Mouse (Mus musculus): Measurements from ENCODE around the gene Cdc34. TPM values are rescaled to one million over a fixed set of nuclear protein-coding genes. Genes with fewer than 3 reads are reported as not detected.

Cdc34 gene
- 509 and 614 TPM in 2 replicates for polyA plus RNA-seq (2012; ENCODE audit: low replicate concordance)

GRCm38 (mm10) chr10:79681591-79682245 lies at the start of gene Cdc34:
Gene Cdc34 (plus strand): TSS chr10:79682195.

GRCm38 (mm10) chr10:79637128-79638110 lies 44.6 kb upstream of the Cdc34 start, which contains the start of gene Shc2:
Gene Shc2 (minus strand): TSS chr10:79637918.

DNA sequence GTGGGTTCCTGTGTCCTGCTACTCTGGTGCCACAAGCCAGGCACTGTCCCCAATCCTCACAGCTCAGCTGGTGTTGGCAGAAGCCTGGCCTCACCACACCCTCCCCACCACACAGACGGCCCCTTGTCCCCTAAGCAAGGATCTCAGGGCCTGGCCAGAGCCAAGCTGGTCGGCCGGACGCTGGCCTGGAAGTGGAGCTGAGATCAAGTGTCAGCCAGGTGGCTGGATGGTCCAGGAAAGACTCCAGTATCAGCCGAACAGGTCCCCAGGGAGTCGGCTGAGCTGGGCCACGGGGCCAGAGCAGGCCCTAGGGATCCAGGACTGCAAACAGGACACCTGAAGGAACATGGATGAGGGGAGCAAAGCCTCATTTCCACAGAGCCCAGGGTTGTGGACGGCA lies 36.3 kb upstream of the Cdc34 start, which contains the start of gene Odf3l2:
Odf3l2 (minus strand) TSS at position 28 of the 400 bp plus-strand sequence.

DNA sequence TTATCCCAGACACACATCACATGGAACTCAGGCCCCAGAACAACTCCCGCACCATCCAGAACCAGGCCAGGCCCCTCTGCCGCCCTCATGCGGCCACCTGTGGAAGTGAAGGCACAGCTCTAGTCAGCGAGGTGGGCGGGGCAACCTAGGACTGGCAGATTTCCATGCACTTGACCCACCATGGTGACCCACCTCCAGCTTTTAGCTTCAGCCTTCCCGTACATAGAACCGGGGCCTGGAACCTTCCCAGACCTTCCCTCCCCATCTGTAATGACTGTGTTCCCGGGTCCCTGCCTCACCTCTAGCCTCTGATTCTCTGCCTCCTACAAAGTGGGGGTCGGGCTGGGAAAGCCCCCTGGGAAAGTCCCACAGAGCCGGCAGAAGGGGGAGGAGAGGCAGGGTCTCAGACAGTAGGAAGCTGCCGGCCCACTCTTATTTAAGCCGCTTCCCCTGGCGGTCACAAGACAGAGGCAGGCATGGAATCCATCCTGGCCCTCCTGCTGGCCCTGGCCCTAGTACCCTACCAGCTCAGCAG lies 17.8 kb upstream of the Cdc34 start, which contains the start of gene Madcam1:
Madcam1 (plus strand) TSS at position 429 of the 535 bp plus-strand sequence.

GRCm38 (mm10) chr10:79668771-79669575 lies 13.0 kb upstream of the Cdc34 start, which contains the start of gene Tpgs1:
Gene Tpgs1 (plus strand): TSS chr10:79669369.

DNA sequence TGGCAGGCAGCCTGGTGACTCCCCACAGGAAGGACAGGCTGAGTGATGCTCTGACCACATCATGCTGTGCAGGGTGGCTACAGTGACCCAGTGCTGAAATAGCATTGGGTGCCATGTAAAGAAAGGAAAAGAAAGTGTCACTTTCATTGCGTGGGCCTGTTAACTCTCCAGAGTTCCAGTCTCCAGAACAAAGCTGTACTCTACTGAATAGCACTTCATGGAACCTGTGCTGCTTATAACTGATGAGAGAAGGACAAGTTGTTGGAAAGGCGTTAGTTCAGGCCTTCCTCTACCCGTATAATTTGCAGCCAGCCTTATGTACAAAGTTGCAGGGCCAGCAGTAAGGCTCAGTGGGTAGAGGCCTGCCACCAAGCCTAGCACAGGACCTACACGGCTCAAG lies 6.7 kb downstream of the Cdc34 start, which contains the start of gene Gzmm:
Gzmm (plus strand) TSS at position 301 of the 400 bp plus-strand sequence.

DNA sequence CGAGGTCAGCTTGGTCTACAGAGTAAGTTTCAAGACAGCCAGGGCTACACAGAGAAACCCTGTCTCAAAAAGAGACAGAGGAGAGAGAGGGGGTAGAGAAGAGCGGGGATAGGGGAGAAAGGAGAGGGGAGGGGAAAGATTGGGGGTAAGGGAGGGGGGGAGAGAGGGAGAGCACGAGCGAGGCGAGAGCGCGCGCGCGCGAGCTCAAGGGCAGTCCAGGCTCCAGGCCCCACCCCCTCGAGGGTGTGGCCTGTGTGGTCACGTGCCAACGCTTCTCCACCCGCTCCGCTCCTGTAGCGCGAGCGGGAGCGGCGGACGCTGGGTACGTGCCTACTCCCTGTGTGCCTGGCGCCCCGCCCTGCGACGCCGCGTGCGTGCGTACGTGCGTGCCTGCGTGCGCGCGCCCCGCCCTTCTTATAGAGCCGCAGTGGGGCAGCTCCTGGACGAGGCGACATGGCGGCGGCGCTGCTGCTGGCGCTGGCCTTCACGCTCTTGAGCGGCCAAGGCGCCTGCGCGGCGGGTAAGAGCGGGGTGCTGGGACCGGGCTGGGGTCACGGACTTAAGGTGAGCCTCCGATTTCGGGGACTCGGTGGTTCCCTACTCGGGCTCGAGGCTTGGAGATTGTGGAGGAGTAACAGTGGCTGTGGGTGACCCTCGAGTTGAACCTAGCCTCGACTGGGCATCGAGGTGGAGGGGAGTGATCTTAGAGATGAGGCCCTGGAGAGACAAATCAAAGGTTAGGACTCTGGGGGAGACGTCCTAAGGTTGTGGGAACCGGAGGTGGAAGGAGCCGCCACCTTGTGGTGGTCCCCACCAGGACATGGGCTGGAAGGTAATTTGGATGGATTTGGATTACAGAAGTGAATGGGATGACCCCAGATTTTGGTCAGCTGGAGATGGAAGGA lies 22.3 kb downstream of the Cdc34 start, which contains the start of gene Bsg:
Bsg (plus strand) TSS at position 427 of the 905 bp plus-strand sequence.

DNA sequence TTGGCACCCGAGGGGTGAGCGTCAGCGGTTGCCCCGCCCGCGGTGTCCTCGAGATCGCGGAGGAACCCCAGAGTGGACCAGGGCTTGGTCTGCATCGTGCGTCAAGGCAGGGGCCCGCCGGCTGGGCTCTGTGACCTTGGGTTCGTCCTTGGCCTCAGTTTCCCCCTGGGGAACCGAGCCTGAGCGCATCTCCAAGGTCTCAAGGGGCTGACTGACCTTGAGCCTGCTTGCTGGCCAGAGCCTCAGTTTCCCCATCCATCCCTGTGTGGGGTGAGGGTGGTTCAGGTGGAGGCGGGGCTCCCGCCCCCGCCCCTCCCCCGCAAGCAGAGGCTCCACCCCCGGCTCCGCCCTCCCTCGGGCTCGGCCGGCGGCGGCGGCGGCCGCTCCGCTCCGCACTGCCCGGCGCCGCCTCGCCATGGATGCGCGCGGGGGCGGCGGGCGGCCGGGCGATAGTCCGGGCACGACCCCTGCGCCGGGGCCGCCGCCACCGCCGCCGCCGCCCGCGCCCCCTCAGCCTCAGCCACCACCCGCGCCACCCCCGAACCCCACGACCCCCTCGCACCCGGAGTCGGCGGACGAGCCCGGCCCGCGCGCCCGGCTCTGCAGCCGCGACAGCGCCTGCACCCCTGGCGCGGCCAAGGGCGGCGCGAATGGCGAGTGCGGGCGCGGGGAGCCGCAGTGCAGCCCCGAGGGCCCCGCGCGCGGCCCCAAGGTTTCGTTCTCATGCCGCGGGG lies 34.4 kb downstream of the Cdc34 start, which contains the start of gene Hcn2:
Hcn2 (plus strand) TSS at position 381 of the 734 bp plus-strand sequence.

Other genes with a start within 250 kb of the Cdc34 start
- gene Vmn2r83, start 213.5 kb upstream of the Cdc34 start, polyA plus RNA-seq (2012; ENCODE audit: low replicate concordance): not detected in 2 replicates
- gene Plpp2, start 148.4 kb upstream of the Cdc34 start, polyA plus RNA-seq (2012; ENCODE audit: low replicate concordance): 13.2 and 27.3 TPM in 2 replicates
- gene Mier2, start 127.0 kb upstream of the Cdc34 start, polyA plus RNA-seq (2012; ENCODE audit: low replicate concordance): 82.6 and 91.5 TPM in 2 replicates
- gene Theg, start 94.9 kb upstream of the Cdc34 start, polyA plus RNA-seq (2012; ENCODE audit: low replicate concordance): not detected in 2 replicates
- gene C2cd4c, start 68.2 kb upstream of the Cdc34 start, polyA plus RNA-seq (2012; ENCODE audit: low replicate concordance): 0.02 TPM in 1 of 2 replicates, not detected in the other
- gene Shc2, start 44.3 kb upstream of the Cdc34 start, polyA plus RNA-seq (2012; ENCODE audit: low replicate concordance): 0.07 and 0.15 TPM in 2 replicates
- gene Odf3l2, start 36.5 kb upstream of the Cdc34 start, polyA plus RNA-seq (2012; ENCODE audit: low replicate concordance): not detected in 2 replicates
- gene Madcam1, start 17.6 kb upstream of the Cdc34 start, polyA plus RNA-seq (2012; ENCODE audit: low replicate concordance): 1.2 and 4.1 TPM in 2 replicates
- gene Tpgs1, start 12.8 kb upstream of the Cdc34 start, polyA plus RNA-seq (2012; ENCODE audit: low replicate concordance): 124 and 133 TPM in 2 replicates
- gene Gzmm, start 6.8 kb downstream of the Cdc34 start, polyA plus RNA-seq (2012; ENCODE audit: low replicate concordance): 0.73 and 5.0 TPM in 2 replicates
- gene Bsg, start 22.3 kb downstream of the Cdc34 start, polyA plus RNA-seq (2012; ENCODE audit: low replicate concordance): 1,297 and 3,633 TPM in 2 replicates
- 3.5 and 7.7 TPM in 2 replicates for gene Hcn2, start 34.4 kb downstream of the Cdc34 start, polyA plus RNA-seq (2012; ENCODE audit: low replicate concordance)
- 55.2 and 56.1 TPM in 2 replicates for gene Polrmt, start 64.4 kb downstream of the Cdc34 start, polyA plus RNA-seq (2012; ENCODE audit: low replicate concordance)
- gene Fgf22, start 72.9 kb downstream of the Cdc34 start, polyA plus RNA-seq (2012; ENCODE audit: low replicate concordance): 0.23 TPM in 1 of 2 replicates, not detected in the other
- gene Rnf126, start 84.8 kb downstream of the Cdc34 start, polyA plus RNA-seq (2012; ENCODE audit: low replicate concordance): 437 and 591 TPM in 2 replicates
- gene Fstl3, start 95.1 kb downstream of the Cdc34 start, polyA plus RNA-seq (2012; ENCODE audit: low replicate concordance): 1.4 and 2.5 TPM in 2 replicates
- gene Prss57, start 108.8 kb downstream of the Cdc34 start, polyA plus RNA-seq (2012; ENCODE audit: low replicate concordance): 0.16 TPM in 1 of 2 replicates, not detected in the other
- gene Palm, start 111.4 kb downstream of the Cdc34 start, polyA plus RNA-seq (2012; ENCODE audit: low replicate concordance): 6.9 and 13.2 TPM in 2 replicates
- 0.45 TPM in 1 of 2 replicates, not detected in the other for gene Misp, start 138.8 kb downstream of the Cdc34 start, polyA plus RNA-seq (2012; ENCODE audit: low replicate concordance)
- 557 and 1,313 TPM in 2 replicates for gene Ptbp1, start 172.2 kb downstream of the Cdc34 start, polyA plus RNA-seq (2012; ENCODE audit: low replicate concordance)
- 10.8 and 17.6 TPM in 2 replicates for gene Prtn3, start 192.3 kb downstream of the Cdc34 start, polyA plus RNA-seq (2012; ENCODE audit: low replicate concordance)
- 0.51 and 0.96 TPM in 2 replicates for gene Plppr3, start 192.4 kb downstream of the Cdc34 start, polyA plus RNA-seq (2012; ENCODE audit: low replicate concordance)
- 4.2 and 5.4 TPM in 2 replicates for gene Elane, start 204.1 kb downstream of the Cdc34 start, polyA plus RNA-seq (2012; ENCODE audit: low replicate concordance)
- not detected in 2 replicates for gene Cfd, start 208.7 kb downstream of the Cdc34 start, polyA plus RNA-seq (2012; ENCODE audit: low replicate concordance)
- 54.4 and 61.9 TPM in 2 replicates for gene Med16, start 226.7 kb downstream of the Cdc34 start, polyA plus RNA-seq (2012; ENCODE audit: low replicate concordance)
- not detected in 2 replicates for gene Gm26602, start 228.7 kb downstream of the Cdc34 start, polyA plus RNA-seq (2012; ENCODE audit: low replicate concordance)
- 0.52 and 0.64 TPM in 2 replicates for gene Kiss1r, start 234.8 kb downstream of the Cdc34 start, polyA plus RNA-seq (2012; ENCODE audit: low replicate concordance)
- 102 and 146 TPM in 2 replicates for gene R3hdm4, start 239.0 kb downstream of the Cdc34 start, polyA plus RNA-seq (2012; ENCODE audit: low replicate concordance)
- gene Arid3a, start 244.8 kb downstream of the Cdc34 start, polyA plus RNA-seq (2012; ENCODE audit: low replicate concordance): 59.2 and 117 TPM in 2 replicates